Mouse (Mus musculus): ENCODE results near the gene Cabp2. TPM values are rescaled to one million over a fixed set of nuclear protein-coding genes. Genes with fewer than 3 reads are reported as not detected.
"Not testable (repeated sequence)": the region's sequence is repeated elsewhere in the genome, so short reads cannot be mapped to it uniquely, and the experiment has no call there.

Gene Cabp2
- polyA plus RNA-seq (2016; fragmentation: Nextera tagmentation; extraction: Ambion mirVana): not detected in 2 replicates

DNA sequence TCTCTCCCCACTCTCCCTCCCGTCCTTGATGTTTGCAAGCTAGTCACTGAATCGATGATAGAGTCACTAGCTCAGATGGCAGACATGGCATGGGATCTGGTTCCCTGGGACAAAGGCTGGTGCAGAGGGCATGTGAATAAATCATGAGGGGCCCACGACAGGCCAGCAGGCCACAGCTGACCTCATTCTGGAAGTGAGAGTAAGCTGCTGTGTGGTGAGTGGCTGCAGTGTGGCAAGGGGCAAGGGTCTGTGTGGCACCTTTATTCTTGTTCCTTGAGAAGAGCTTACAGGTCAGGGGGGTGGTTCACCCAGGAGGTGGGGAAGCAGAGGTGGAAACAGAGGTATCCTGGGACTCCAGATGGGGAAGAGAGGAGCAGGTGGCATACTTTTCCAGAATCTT lies at the start of gene Cabp2:
TSS of gene Cabp2 (plus strand) at position 185 of the 400 bp plus-strand sequence.
- no peak within 1 kb of the TSS for H3K4me2 ChIP-seq
- H3K9me3 ChIP-seq: no peaks in the 10 kb centered on the region
- no peaks in the 10 kb centered on the region for H3K36me3 ChIP-seq
- H3K4me1 ChIP-seq (replicated peaks): 0 out of 2 replicates have a peak, but pooled peaks cover 7% of the 10 kb centered on the region
- no peak for ATAC-seq (ENCODE audit: insufficient number of reproducible peaks, insufficient read depth, low FRiP score, low TSS enrichment, low read depth)
- 69% methylated on average over 3 of the region's 3 CpGs for WGBS
- no peak within 1 kb of the TSS for H3K4me3 ChIP-seq (replicated peaks)
- H3K9ac ChIP-seq (replicated peaks): no peak within 1 kb of the TSS
- peaks cover 17% of the 10 kb centered on the region; the same call in 1 of the 2 replicates for H3K27me3 ChIP-seq
- no peak within 1 kb of the TSS for H3K27ac ChIP-seq

DNA sequence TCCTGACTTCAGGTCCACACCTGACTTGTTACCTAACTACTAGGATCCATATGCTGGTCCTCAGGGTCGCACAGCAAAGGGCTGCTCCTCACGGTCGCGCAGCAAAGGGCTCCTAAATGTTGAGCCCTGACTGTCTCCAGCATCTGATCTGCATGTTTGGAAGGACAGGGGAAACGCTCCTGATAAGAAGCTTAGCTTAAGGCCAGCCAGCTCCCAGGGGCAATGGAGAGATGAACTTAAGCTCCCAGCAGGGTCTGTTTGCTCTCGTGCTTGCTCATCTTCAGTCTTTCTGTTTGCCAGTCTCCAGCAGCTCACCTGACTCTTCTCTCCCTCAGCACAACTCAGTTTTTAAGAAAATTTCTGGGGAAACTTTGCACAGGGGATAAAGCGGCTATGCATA lies 48.7 kb upstream of the Cabp2 start:
- Histone ChIP-seq H3K9me3 (no peaks in the 10 kb centered on the region), H3K27me3 (no peaks in the 10 kb centered on the region), H3K9ac (replicated peaks) (no peak overlapping the region), H3K36me3 (peaks cover 14% of the 10 kb centered on the region; the same call in 1 of the 2 replicates), H3K27ac (no peak overlapping the region), H3K4me3 (replicated peaks) (no peak overlapping the region), H3K4me1 (replicated peaks) (peaks cover 13% of the 10 kb centered on the region), H3K4me2 (no peak overlapping the region)
- 70% methylated on average over 7 of the region's 7 CpGs for WGBS
- ATAC-seq (ENCODE audit: insufficient number of reproducible peaks, insufficient read depth, low FRiP score, low TSS enrichment, low read depth): no peak

DNA sequence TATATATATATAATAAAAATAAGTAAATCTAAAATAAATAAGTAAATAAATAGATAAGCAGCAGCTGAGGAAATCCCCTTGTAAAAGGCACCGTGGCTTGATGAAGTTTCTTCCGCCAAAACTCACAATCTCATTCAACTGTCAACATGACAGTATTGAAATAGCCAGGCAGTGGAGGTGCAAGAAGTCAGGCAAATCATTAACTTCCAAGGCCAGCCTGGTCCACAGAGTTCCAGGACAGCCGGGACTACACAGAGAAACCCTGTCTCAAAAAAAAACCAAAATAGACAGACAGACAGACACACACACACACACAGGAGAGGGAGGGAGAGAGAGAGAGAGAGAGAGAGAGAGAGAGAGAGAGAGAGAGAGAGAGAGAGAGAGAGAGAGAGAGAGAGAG lies 48.1 kb upstream of the Cabp2 start:
- Histone ChIP-seq H3K27me3 (no peaks in the 10 kb centered on the region), H3K4me1 (replicated peaks) (peaks cover 15% of the 10 kb centered on the region), H3K27ac (no peak overlapping the region), H3K4me3 (replicated peaks) (no peak overlapping the region), H3K9me3 (no peaks in the 10 kb centered on the region), H3K4me2 (no peak overlapping the region), H3K36me3 (peaks cover 14% of the 10 kb centered on the region; the same call in 1 of the 2 replicates), H3K9ac (replicated peaks) (no peak overlapping the region)
- no peak for ATAC-seq (ENCODE audit: insufficient number of reproducible peaks, insufficient read depth, low FRiP score, low TSS enrichment, low read depth)
- 88% methylated on average over 3 of the region's 3 CpGs for WGBS

DNA sequence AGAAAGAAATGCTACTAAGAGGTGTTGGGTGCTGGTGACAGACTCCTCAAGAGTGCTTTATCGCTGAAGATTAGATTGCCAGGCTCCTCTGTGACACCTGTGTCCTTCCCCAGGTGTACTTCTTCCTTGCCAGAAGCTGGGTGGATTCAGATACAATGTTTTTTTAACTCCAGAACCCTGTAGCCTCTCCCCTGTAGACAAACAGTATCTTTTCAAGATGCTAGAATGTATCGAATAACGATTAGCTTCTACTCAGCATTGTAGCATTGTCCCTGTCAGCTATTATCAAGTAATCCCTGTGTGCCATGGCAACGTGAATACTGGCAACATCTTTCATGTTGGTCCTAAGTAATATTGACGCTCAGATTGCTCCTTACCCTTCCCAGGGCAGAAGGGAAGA lies 47.6 kb upstream of the Cabp2 start:
- peaks cover 14% of the 10 kb centered on the region; the same call in 1 of the 2 replicates for H3K36me3 ChIP-seq
- H3K9me3 ChIP-seq: no peaks in the 10 kb centered on the region
- ATAC-seq (ENCODE audit: insufficient number of reproducible peaks, insufficient read depth, low FRiP score, low TSS enrichment, low read depth): no peak
- H3K27me3 ChIP-seq: no peaks in the 10 kb centered on the region
- WGBS: 70% methylated on average over 5 of the region's 5 CpGs
- H3K4me1 ChIP-seq (replicated peaks): peaks cover 15% of the 10 kb centered on the region
- no peak overlapping the region for H3K4me3 ChIP-seq (replicated peaks)
- no peak overlapping the region for H3K4me2 ChIP-seq
- H3K9ac ChIP-seq (replicated peaks): no peak overlapping the region
- no peak overlapping the region for H3K27ac ChIP-seq

DNA sequence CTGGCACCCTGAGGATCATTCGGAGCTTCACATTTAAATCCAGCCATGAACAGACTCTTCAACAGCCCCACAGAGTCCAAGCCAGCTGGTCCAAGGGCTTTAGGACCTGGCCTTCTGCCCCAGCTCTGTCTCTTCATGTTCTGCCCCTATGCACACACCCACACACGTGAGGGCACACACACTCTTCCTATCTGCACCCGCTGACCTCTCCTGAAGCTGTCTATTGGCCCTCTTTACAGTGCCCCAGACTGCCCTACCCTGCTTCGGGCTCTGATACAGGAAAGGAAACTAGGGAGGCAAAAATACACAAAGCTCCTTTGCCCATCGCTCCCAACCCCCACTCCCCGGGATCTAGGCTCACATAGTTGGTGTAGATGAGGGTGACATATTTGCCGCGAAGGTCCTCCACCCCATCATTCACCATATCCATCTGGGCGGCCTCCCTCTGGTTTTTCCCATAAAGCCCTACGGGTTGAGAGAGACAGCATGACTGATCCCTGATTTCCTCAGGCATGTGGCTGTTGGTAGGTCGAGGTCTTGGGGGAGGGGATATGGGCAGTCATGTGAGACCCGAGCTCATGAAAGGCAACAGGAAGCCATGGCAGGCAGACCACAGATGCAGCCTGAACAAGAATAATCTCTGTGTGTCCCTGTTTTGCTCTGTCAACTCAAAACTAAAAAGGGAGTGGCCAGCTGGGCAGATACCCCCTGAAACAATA lies 44.9 kb upstream of the Cabp2 start:
- Histone ChIP-seq H3K36me3 (peaks cover 14% of the 10 kb centered on the region; the same call in 1 of the 2 replicates), H3K4me1 (replicated peaks) (peaks cover 15% of the 10 kb centered on the region), H3K27me3 (no peaks in the 10 kb centered on the region), H3K9me3 (no peaks in the 10 kb centered on the region), H3K4me3 (replicated peaks) (0 out of 2 replicates have a peak overlapping the region, but pooled peaks have one; percentile 1), H3K27ac (no peak overlapping the region), H3K9ac (replicated peaks) (0 out of 2 replicates have a peak overlapping the region, but pooled peaks have one; percentile 18), H3K4me2 (peak overlapping the region; percentile 36; the same call in 1 of the 2 replicates)
- ATAC-seq (ENCODE audit: insufficient number of reproducible peaks, insufficient read depth, low FRiP score, low TSS enrichment, low read depth): no peak
- WGBS: 75% methylated on average over 12 of the region's 12 CpGs

DNA sequence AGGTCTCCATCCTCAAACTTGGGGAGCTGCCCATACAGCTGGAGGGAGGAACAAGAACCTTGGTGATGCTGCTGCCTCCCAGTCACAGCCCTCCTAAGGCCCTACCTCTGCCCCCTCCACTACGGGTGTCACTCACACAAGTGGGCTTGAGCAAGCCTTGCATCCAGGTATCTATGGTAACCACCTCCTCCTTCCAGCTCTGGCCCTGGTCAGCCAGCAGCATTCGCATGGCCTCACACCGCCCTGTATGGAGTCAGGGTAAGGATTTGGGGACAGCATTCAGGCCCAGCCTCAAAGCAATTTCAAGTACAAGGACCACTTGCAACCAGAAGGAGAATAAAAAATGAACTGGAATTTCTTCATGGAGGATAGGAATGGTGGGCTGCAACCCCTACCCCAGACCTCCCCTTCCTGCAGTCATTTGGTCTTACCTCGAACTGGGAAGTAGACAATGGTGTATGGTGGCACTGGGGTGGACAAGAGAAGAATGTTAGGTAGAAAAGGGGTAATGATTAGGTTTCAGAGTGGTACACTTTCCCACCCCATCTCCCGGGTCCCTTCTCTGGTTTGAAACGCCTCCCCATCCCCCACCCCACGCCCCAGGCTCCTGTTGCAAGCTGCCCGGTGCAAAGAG lies 44.1 kb upstream of the Cabp2 start:
- H3K4me2 ChIP-seq: peak overlapping the region; percentile 71
- H3K9ac ChIP-seq (replicated peaks): peak overlapping the region; percentile 81
- H3K27ac ChIP-seq: peak overlapping the region; percentile 86
- H3K4me3 ChIP-seq (replicated peaks): peak overlapping the region; percentile 73
- H3K27me3 ChIP-seq, H3K9me3 ChIP-seq: not testable (repeated sequence)
- ATAC-seq (ENCODE audit: insufficient number of reproducible peaks, insufficient read depth, low FRiP score, low TSS enrichment, low read depth): peak; percentile 42; the same call in 1 of the 2 replicates
- peaks cover 15% of the 10 kb centered on the region for H3K4me1 ChIP-seq (replicated peaks)
- 33% methylated on average over 8 of the region's 8 CpGs for WGBS
- peaks cover 14% of the 10 kb centered on the region; the same call in 1 of the 2 replicates for H3K36me3 ChIP-seq

DNA sequence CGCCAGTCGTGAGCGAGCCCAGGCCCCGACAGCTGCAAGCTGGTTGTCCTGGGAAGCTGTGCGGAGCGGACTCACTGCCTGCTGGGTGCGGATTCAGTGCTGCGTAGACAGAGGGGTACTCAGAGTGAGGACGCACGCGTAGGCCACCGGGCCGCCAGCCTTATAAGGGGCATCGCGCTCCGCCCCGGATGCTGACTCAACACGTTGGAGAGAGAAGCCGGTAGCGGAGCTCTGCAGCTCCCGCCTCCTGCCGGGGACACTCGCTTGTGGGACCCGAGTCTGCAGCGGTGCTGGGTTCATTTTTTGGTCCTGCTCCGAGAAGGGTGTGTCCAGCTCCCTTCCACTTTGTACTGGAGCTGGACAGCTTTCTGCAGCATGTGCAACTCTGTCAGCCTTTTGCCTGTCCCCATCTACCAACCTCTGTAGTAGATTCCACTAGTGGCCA lies 43.6 kb upstream of the Cabp2 start, which contains the start of gene Gstp1:
TSS of gene Gstp1 (minus strand) at position 198 of the 445 bp plus-strand sequence.
- Histone ChIP-seq H3K36me3 (peaks cover 14% of the 10 kb centered on the region; the same call in 1 of the 2 replicates), H3K4me2 (peak within 1 kb of the TSS; percentile 71), H3K4me3 (replicated peaks) (peak within 1 kb of the TSS; percentile 73), H3K27ac (peak within 1 kb of the TSS; percentile 86), H3K27me3 (no peaks in the 10 kb centered on the region), H3K9me3 (no peaks in the 10 kb centered on the region), H3K4me1 (replicated peaks) (peaks cover 15% of the 10 kb centered on the region), H3K9ac (replicated peaks) (peak within 1 kb of the TSS; percentile 81)
- under 1% methylated on average over 26 of the region's 26 CpGs for WGBS
- ATAC-seq (ENCODE audit: insufficient number of reproducible peaks, insufficient read depth, low FRiP score, low TSS enrichment, low read depth): peak; percentile 77

DNA sequence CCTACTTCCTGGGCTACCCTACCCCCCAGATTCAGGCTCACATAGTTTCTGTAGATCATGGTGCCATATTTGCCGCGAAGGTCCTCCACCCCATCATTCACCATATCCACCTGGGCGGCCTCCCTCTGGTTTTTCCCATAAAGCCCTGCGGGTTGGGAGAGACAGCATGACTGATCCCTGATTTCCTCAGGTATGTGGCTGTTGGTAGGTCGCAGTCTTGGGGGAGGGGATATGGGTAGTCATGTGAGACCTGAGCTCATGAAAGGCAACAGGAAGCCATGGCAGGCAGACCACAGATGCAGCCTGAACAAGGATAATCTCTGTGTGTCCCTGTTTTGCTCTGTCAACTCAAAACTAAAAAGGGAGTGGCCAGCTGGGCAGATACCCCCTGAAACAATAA lies 40.4 kb upstream of the Cabp2 start:
- peaks cover 15% of the 10 kb centered on the region for H3K4me1 ChIP-seq (replicated peaks)
- ATAC-seq (ENCODE audit: insufficient number of reproducible peaks, insufficient read depth, low FRiP score, low TSS enrichment, low read depth); H3K27me3 ChIP-seq; H3K36me3 ChIP-seq; H3K4me2 ChIP-seq; H3K27ac ChIP-seq; H3K9me3 ChIP-seq; H3K4me3 ChIP-seq (replicated peaks); H3K9ac ChIP-seq (replicated peaks): not testable (repeated sequence)
- 82% methylated on average over 5 of the region's 5 CpGs for WGBS

DNA sequence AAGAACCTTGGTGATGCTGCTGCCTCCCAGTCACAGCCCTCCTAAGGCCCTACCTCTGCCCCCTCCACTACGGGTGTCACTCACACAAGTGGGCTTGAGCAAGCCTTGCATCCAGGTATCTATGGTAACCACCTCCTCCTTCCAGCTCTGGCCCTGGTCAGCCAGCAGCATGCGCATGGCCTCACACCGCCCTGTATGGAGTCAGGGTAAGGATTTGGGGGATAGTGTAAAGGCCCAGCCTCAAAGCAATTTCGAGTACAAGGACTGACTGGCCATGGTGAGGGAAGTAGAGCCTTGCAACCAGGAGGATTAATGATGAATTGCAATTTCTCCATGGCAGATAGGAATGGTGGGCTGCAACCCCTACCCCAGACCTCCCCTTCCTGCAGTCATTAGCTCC lies 39.9 kb upstream of the Cabp2 start:
- 75% methylated on average over 4 of the region's 4 CpGs for WGBS
- not testable (repeated sequence) for H3K27ac ChIP-seq; H3K27me3 ChIP-seq; H3K4me1 ChIP-seq (replicated peaks); ATAC-seq (ENCODE audit: insufficient number of reproducible peaks, insufficient read depth, low FRiP score, low TSS enrichment, low read depth); H3K9ac ChIP-seq (replicated peaks); H3K36me3 ChIP-seq; H3K4me2 ChIP-seq; H3K9me3 ChIP-seq; H3K4me3 ChIP-seq (replicated peaks)

DNA sequence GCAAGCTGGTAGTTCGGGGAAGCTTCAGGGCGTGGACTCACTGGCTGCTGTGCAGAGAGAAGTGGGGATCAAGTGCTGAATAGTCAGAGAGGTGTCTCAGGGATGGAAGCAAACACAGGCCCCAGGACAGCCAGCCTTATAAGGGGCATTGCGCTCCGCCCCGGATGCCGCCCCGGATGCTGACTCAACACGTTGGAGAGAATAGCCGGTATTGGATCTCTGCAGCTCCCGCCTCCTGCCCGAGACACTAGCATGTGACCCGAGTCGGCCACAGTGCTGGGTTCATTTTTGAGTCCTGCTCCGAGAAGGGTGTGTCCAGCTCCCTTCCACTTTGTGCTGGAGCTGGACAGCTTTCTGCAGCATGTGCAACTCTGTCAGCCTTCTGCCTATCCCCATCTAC lies 39.3 kb upstream of the Cabp2 start:
- Histone ChIP-seq H3K36me3 (no peaks in the 10 kb centered on the region), H3K4me2 (no peak overlapping the region), H3K27ac (no peak overlapping the region), H3K4me1 (replicated peaks) (peaks cover 6% of the 10 kb centered on the region), H3K9ac (replicated peaks) (no peak overlapping the region), H3K9me3 (no peaks in the 10 kb centered on the region), H3K27me3 (no peaks in the 10 kb centered on the region), H3K4me3 (replicated peaks) (no peak overlapping the region)
- ATAC-seq (ENCODE audit: insufficient number of reproducible peaks, insufficient read depth, low FRiP score, low TSS enrichment, low read depth): no peak
- 76% methylated on average over 14 of the region's 14 CpGs for WGBS

DNA sequence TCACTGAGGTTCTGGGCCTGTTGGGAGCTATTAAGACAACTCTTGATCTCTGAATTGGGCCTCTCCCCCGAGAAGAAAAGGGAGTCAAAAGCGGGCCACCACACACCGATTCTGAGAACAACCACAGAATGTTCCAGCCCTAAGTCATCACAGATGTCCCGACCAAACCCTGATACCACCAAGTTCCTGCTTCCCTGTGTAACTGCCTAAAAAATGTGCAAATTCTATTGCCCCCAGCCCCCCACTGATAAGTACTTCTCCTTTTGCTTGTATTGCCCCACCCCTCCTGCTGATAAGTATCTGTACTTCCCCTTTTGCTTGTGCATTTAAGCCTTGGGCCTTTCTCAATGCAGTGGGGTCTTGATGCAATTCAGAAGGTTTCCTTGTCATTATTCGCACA lies 37.3 kb upstream of the Cabp2 start:
- whole genome bisulfite sequencing: 90% methylated on average over 5 of the region's 5 CpGs
- H3K9me3 ChIP-seq; H3K36me3 ChIP-seq; H3K27me3 ChIP-seq; H3K27ac ChIP-seq; H3K4me3 ChIP-seq (replicated peaks); H3K9ac ChIP-seq (replicated peaks); H3K4me1 ChIP-seq (replicated peaks); H3K4me2 ChIP-seq; ATAC-seq (ENCODE audit: insufficient number of reproducible peaks, insufficient read depth, low FRiP score, low TSS enrichment, low read depth): not testable (repeated sequence)

Measured in limb, embryonic 12.5 days (tissue).